Mouse (Mus musculus) CH12F3 (cell line): ENCODE measurements at regions not wholly inside any gene's neighbourhood (a gene's known extent, or its start where the extent isn't known, plus 50 kb on each side); places are given as distances from the start of the nearest gene placed in this dataset.

ENCODE experiments used
- in situ Hi-C: fragments of 300-500 bp; cut with MboI; formaldehyde crosslinking; loops from 2 replicates; pipeline ENCODE4 v1.14.3; 2020; ENCODE audit warnings: low sequenced_read_pairs

DNA sequence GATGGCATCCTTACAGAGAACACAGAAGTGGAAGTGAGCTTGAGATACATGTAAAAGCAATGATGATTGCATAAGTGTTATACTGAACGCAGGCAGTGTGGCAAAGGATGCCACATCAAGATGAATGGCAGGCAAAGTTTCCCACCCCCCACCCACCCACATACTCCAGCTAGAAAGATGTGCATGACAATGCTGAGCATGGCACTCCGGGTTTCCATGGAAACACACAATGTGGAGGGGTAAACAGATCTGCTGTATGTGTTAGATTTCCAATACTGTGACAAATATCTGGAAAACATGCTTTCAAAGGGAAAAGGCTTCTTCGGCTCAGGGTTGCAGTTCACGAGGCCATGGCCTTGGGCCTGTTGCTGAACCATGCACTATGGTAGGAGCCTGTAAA is 86.5 kb upstream of the Kdm8 start:
- in situ Hi-C loops, result no loop called here

DNA sequence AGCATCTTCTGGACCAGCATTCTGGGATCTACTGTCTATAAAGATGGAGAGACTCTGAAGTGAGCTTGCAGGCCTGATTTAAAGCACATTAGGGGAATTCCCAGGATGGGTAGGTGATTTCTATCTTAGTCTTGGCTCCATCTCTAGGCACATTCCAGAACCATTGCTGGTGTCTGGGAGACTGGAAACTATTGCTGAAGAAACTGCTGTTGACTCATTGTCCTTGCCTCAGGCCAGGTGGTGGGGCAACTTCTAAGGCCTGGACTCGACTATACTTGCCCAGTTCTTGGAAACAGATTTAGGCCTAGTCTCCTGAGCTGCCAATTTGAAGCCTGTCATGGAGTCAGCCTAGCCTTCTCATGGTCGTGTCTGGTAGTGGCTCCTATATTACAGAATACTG is 61.5 kb upstream of the Kdm8 start:
- in situ Hi-C loops, result loop anchor here (25.0 kb wide), 1 partner anchor 1871 kb away; the partner anchor contains the start of gene Zkscan2

DNA sequence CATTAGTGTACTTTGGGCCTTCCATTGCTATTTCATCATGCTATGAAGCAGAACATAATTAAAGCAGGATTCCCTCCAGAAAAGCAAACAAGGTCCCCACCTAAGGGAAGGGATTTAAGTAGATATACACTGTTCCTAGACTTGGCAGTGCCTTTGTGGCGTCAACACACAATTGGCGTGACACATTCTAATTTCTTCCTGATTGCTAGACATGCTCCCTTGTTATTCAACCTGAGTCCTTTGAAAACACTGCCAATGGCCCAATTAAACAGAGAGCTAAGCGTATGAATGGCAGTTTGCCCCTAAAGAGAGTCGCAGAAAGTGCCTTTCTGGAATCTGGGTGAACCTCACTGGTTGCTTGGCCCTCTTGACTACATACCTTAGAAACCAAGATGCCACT is 60.3 kb upstream of the Kdm8 start:
- in situ Hi-C loops, result loop anchor here (25.0 kb wide), 1 partner anchor 1872 kb away; the partner anchor contains the start of gene Zkscan2

DNA sequence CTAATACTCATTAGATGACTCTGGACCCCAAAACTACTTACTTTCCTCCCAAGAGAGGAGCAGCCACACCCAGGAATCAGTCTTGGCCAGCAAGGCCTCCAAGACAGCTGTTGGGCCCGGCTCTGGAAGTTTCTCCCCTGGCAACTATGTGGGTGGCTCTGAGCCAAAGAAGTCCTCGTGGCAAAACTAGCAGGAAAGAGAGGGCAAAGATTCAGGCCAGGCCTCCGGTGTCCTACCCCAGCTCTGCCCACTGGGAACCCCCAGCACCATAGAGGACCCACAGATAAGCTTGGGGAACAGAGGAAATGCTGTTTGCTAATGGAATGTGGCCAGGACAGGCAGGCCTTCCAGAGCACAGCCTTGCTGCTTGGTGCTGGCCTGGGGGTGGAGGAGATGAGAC is 51.9 kb upstream of the Kdm8 start:
- in situ Hi-C loops, result loop anchor here (25.0 kb wide), 1 partner anchor 1880 kb away; the partner anchor contains the start of gene Zkscan2

DNA sequence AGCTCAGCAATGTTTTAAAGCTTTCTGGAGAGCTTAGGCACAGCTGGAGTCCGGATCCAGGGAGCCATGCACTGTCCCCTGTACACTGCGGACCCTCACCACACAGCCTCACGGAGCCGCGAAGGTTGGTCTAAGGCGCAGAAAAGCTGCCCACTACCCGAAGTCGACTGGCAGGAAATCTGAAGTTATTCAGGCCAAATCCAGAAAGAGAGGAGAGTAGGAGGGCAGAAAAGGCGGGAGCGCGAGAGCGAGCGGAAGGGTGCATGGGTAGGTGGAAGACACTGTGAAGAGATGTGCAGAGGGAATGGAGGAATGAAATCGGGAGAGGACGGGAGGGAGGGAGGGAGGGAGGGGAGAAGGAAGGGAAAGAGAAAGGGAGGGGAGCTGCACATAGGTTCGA is 51.2 kb upstream of the Kdm8 start:
- in situ Hi-C loops, result loop anchor here (25.0 kb wide), 1 partner anchor 1881 kb away; the partner anchor contains the start of gene Zkscan2

DNA sequence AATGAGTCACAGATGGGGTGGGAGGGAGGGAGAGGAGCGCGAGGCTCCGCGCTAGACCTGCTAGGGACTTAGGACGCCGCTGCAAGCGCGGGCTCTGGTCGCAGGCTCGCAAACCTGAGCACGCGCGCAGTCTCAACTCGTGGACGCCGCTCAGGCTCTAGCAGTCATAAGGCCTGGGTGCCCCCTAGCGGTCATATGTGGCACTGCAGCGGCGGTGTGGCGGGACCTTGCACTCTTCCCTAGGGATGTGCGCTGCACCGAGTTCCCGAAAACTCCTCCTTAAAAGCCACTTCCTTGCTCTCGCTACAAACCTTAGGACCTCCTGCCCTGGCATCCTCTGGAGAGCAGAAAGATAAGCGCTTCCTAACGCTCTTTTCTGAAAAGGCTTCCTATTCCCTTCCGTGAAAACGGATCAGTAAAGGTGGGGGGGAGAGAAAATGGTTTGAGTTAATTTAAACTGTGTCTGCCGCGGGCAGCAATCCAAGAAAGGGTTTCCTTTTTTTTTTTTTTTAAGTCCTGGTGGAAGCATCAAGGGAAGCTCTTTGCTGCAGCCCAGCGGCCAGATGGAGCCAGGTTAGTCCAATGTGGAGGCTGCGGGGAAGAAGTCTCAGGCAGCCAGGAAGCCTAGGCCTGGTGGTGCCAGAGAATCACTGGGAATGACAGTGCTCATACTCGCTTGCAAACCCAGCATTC is 50.7 kb upstream of the Kdm8 start:
- in situ Hi-C loops, result loop anchor here (25.0 kb wide), 1 partner anchor 1881 kb away; the partner anchor contains the start of gene Zkscan2
